Mouse (Mus musculus) limb, embryonic 10.5 days (tissue): Measurements from ENCODE around the gene Tmem107. TPM values are rescaled to one million over a fixed set of nuclear protein-coding genes. Genes with fewer than 3 reads are reported as not detected.

ENCODE experiments used
- DNase-seq: peaks from one replicate; pipeline ENCODE4 v3.0.0-alpha.2; 2017; ENCODE audit warnings: low spot score
- H3K27ac ChIP-seq: fragments of 300-500 bp; sonication (generic); 2 replicates; pipeline ENCODE4 v1.5.1; 2016; ENCODE audit warnings: mild to moderate bottlenecking
- H3K27me3 ChIP-seq: fragments of 300-500 bp; sonication (generic); 2 replicates; pipeline ENCODE4 v1.6.1; 2016; ENCODE audit warnings: low read depth, mild to moderate bottlenecking; ENCODE audit not compliant: poor library complexity, severe bottlenecking
- H3K36me3 ChIP-seq: fragments of 300-500 bp; sonication (generic); 2 replicates; pipeline ENCODE4 v1.6.1; 2016; ENCODE audit warnings: mild to moderate bottlenecking, moderate library complexity
- H3K4me1 ChIP-seq: fragments of 300-500 bp; sonication (generic); 2 replicates; pipeline ENCODE4 v1.6.1; 2016
- H3K4me3 ChIP-seq: fragments of 300-500 bp; sonication (generic); 2 replicates; pipeline ENCODE4 v1.5.1; 2016; ENCODE audit warnings: mild to moderate bottlenecking, moderate library complexity
- H3K9me3 ChIP-seq: fragments of 300-500 bp; sonication (generic); replicated peaks from 2 replicates; pipeline ENCODE4 v1.6.1; 2016; ENCODE audit warnings: mild to moderate bottlenecking
- WGBS: fragments of 180-500 bp; shearing (Covaris S2); methylation state at CpG from one replicate; pipeline ENCODE4 v1.1.7; 2016; 5-methylcytosine and 5-hydroxymethylcytosine counted together
- polyA plus RNA-seq: library from polyadenylated mRNA; unstranded; fragments of >200 nt; fragmentation: Nextera tagmentation; extraction: Ambion mirVana; gene quantifications from 2 replicates; pipeline ENCODE4 v1.2.1, GENCODE M21; 2016

Tmem107 gene
- 35.8 and 38.6 TPM in 2 replicates for polyA plus RNA-seq

DNA sequence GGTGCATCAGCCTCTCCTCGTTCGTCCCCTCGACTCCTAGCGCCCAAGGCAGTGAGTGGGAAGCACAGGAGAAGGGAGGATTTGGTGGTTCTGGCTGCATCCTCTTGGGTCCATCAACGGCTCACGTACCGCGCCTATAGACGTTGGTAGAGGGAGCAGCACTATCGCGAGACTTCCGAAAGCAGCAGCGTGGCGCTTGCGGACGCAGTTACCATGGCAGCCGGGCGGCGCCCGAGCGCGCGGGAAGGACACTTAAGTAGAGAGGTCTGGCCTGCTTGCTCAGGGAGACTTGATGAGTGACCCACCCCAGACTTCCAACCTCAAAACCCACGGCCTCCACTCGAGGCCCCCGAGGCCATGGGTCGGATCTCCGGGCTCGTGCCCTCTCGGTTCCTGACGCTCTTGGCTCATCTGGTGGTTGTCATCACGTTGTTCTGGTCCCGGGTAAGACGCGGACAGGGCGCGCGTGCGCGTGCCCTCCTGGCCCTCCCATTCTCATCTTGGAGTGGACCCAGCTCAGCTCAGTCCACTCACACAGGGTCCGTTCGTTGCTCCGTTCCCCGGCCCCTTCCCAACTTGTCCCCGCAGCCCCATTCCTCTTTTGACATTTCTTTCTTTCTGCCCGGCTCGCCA lies at the start of gene Tmem107:
TSS of gene Tmem107 (plus strand) at position 217 of the 633 bp plus-strand sequence.
- no peaks in the 10 kb centered on the region for H3K27me3 ChIP-seq
- peak within 1 kb of the TSS; percentile 74 for H3K4me3 ChIP-seq
- whole genome bisulfite sequencing = under 1% methylated on average over 47 of the region's 47 CpGs
- H3K4me1 ChIP-seq = peaks cover 55% of the 10 kb centered on the region
- H3K36me3 ChIP-seq = no peaks in the 10 kb centered on the region
- H3K27ac ChIP-seq = peak within 1 kb of the TSS; percentile 91
- DNase-seq = peak; percentile 94
- no peaks in the 10 kb centered on the region for H3K9me3 ChIP-seq

DNA sequence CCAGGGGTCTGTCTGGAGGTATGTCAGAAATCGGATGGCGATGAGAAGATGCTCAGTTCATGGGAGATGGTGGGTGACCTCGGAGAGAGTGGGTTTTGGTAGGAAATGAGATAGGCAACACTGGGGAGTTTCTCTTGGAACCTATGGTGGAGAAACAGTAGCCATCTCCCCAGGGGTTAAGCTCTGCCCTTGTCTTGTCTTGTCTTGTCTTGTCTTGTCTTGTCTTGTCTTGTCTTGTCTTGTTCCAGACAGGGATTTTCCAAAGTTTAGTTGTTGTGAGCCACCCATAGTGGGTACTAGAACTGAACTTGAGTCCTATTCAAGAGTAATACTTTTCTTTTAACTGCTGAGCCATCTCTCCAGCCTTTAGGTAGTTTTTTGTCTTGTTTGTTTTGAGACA lies 44.0 kb upstream of the Tmem107 start:
- WGBS = 91% methylated on average over 3 of the region's 3 CpGs
- H3K36me3 ChIP-seq = peaks cover 100% of the 10 kb centered on the region

GRCm38 (mm10) chr11:69028805-69029204 lies 41.8 kb upstream of the Tmem107 start:
- Histone ChIP-seq H3K4me3 (no peak overlapping the region), H3K27ac (no peak overlapping the region), H3K9me3 (no peaks in the 10 kb centered on the region), H3K27me3 (no peaks in the 10 kb centered on the region), H3K4me1 (no peaks in the 10 kb centered on the region), H3K36me3 (peaks cover 99% of the 10 kb centered on the region)
- WGBS = 70% methylated on average over 2 of the region's 2 CpGs
- DNase-seq = no peak

More for the DNA sequence above, 44.0 kb upstream of the Tmem107 start:
- no peak for DNase-seq
- no peak overlapping the region for H3K4me3 ChIP-seq
- H3K9me3 ChIP-seq = no peaks in the 10 kb centered on the region
- H3K27me3 ChIP-seq = no peaks in the 10 kb centered on the region
- H3K27ac ChIP-seq = no peak overlapping the region
- H3K4me1 ChIP-seq = no peaks in the 10 kb centered on the region

GRCm38 (mm10) chr11:69033552-69033951 lies 37.1 kb upstream of the Tmem107 start:
- Histone ChIP-seq H3K27me3 (no peaks in the 10 kb centered on the region), H3K9me3 (no peaks in the 10 kb centered on the region), H3K4me3 (no peak overlapping the region), H3K27ac (no peak overlapping the region), H3K4me1 (peaks cover 19% of the 10 kb centered on the region), H3K36me3 (peaks cover 79% of the 10 kb centered on the region)
- 86% methylated on average over 9 of the region's 9 CpGs for WGBS
- no peak for DNase-seq

DNA sequence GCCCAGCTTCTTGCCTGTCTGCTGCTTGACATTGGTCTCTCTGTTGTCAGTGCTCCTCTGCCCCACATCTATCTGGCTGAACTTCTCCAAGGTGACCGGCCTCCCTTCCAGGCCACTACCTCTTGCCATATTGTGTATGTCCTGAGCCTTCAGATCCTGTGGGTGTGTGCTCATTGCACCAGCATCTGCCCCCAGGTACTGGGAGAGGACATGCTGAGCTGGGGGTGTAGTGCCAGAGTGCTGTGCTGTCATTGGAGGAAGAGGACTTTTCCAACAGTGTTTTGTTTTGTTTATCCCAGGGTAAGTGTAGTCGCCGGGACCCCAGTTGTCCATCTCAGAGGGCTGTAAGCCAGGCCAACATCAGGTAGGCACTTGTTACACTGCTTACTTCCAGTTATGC lies 36.0 kb upstream of the Tmem107 start:
- Histone ChIP-seq H3K9me3 (no peaks in the 10 kb centered on the region), H3K4me1 (peaks cover 30% of the 10 kb centered on the region), H3K36me3 (peaks cover 69% of the 10 kb centered on the region), H3K27me3 (no peaks in the 10 kb centered on the region), H3K4me3 (no peak overlapping the region), H3K27ac (no peak overlapping the region)
- no peak for DNase-seq
- WGBS = 91% methylated on average over 3 of the region's 3 CpGs

GRCm38 (mm10) chr11:69035411-69035810 lies 35.2 kb upstream of the Tmem107 start:
- Histone ChIP-seq H3K4me1 (peaks cover 32% of the 10 kb centered on the region), H3K27me3 (no peaks in the 10 kb centered on the region), H3K4me3 (peak overlapping the region; percentile 65), H3K36me3 (peaks cover 60% of the 10 kb centered on the region), H3K27ac (peak overlapping the region; percentile 75), H3K9me3 (no peaks in the 10 kb centered on the region)
- 85% methylated on average over 9 of the region's 9 CpGs for WGBS
- no peak for DNase-seq

DNA sequence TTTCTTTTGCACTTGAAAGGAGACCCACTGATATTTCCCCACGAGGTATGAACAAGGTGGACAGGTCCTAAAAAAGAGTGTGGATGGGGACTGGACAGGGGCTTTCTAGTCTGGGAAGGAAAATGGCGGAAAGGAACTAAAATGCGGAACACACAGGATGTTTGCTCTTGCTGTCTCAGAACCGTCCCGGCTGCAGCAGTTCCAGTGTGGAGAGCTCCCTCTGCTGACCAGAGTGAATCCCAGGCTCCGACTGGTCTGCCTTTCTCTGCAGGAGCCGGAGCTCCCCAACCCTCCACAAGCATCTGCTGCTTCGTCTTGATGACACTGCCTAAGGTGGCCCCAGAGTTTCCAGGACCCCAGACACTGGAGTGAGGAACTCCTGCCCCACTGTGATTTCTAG lies 34.8 kb upstream of the Tmem107 start:
- 11% methylated on average over 8 of the region's 8 CpGs for WGBS
- peak; percentile 81 for DNase-seq
- H3K4me3 ChIP-seq = peak overlapping the region; percentile 65
- H3K27me3 ChIP-seq = no peaks in the 10 kb centered on the region
- peaks cover 56% of the 10 kb centered on the region for H3K36me3 ChIP-seq
- peaks cover 32% of the 10 kb centered on the region for H3K4me1 ChIP-seq
- H3K9me3 ChIP-seq = no peaks in the 10 kb centered on the region
- H3K27ac ChIP-seq = peak overlapping the region; percentile 75

GRCm38 (mm10) chr11:69036486-69037230 lies 33.9 kb upstream of the Tmem107 start:
- Histone ChIP-seq H3K27me3 (no peaks in the 10 kb centered on the region), H3K9me3 (no peaks in the 10 kb centered on the region), H3K36me3 (peaks cover 48% of the 10 kb centered on the region), H3K4me1 (peaks cover 32% of the 10 kb centered on the region), H3K4me3 (peak overlapping the region; percentile 65), H3K27ac (peak overlapping the region; percentile 86)
- WGBS = 9% methylated on average over 20 of the region's 20 CpGs
- peak; percentile 93 for DNase-seq

GRCm38 (mm10) chr11:69037231-69038061 lies 33.2 kb upstream of the Tmem107 start:
- H3K27ac ChIP-seq = peak overlapping the region; percentile 86
- H3K9me3 ChIP-seq = no peaks in the 10 kb centered on the region
- H3K4me1 ChIP-seq = peaks cover 32% of the 10 kb centered on the region
- peaks cover 41% of the 10 kb centered on the region for H3K36me3 ChIP-seq
- WGBS = 1% methylated on average over 34 of the region's 34 CpGs
- peak overlapping the region; percentile 65 for H3K4me3 ChIP-seq
- no peaks in the 10 kb centered on the region for H3K27me3 ChIP-seq
- DNase-seq = peak; percentile 87

DNA sequence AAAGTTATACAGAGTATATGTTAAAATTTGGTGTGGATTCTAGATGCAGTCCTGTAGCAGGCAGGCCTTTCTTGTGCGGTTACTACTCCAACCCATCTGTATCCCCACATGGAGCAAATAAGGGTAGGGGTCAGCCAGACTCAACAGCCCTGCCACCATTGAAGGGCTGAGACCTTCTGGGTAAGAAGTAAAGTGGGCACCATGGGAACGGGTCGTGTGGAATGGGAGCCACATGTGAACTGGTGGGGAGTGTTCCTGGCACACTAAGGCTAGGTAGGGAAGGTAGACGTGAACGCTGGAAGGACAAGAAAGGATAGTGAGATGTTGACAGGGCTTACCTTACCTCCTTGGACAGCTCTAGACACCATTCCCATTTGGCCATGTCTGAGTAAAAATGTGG lies 32.4 kb upstream of the Tmem107 start:
- Histone ChIP-seq H3K9me3 (no peaks in the 10 kb centered on the region), H3K36me3 (peaks cover 34% of the 10 kb centered on the region), H3K4me1 (peaks cover 32% of the 10 kb centered on the region), H3K4me3 (peak overlapping the region; percentile 65; the same call in 1 of the 2 replicates), H3K27me3 (no peaks in the 10 kb centered on the region), H3K27ac (0 out of 2 replicates have a peak overlapping the region, but pooled peaks have one; percentile 4)
- 73% methylated on average over 5 of the region's 5 CpGs for WGBS
- DNase-seq = no peak

DNA sequence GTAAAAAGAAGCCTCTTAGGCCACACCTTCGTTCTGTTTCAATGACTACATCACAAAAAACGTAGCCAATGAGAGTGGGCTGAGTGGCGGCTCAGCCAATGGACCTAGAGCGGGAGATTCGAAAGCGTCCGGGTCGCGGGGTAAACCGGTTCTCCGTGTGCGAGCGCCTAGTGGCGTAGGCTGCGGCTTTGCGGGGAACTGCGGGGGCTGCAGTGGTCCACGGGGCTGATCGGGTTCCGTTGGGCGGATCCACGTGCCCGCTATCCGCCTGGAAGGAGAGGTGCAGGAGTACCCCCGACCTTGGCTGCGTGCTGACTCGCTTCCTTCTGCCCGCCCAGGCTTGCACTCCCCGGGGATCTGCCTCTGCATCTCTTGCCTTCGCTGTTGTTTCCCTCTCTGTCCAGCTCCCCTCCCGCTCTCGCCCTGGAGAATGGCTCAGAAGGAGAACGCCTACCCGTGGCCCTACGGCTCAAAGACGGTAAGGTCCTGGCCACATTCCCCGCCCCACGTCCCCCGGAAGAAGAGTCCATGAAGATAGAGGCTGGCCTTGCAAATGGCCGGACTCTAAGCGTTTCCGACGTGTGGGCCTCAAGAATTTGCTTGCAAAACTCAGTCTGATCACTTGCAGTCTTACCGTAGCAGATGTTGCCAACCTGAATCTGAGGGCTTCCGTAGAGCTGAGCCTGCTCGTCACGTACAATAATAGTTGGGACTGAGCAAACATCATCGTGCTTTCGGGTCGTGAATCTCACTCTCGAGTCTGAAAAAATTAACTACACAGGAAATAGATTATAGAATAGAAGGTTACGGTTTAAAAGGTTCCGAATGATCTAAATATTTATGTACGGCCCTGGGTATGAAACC lies 24.8 kb upstream of the Tmem107 start, which contains the start of gene Aurkb:
TSS of gene Aurkb (plus strand) at position 117 of the 864 bp plus-strand sequence.
- Histone ChIP-seq H3K27ac (peak within 1 kb of the TSS; percentile 95), H3K9me3 (no peaks in the 10 kb centered on the region), H3K27me3 (no peaks in the 10 kb centered on the region), H3K4me3 (peak within 1 kb of the TSS; percentile 84), H3K4me1 (peaks cover 25% of the 10 kb centered on the region), H3K36me3 (peaks cover 34% of the 10 kb centered on the region)
- 1% methylated on average over 54 of the region's 54 CpGs for WGBS
- peak; percentile 89 for DNase-seq

GRCm38 (mm10) chr11:69046395-69046774 lies 24.2 kb upstream of the Tmem107 start:
- Histone ChIP-seq H3K9me3 (no peaks in the 10 kb centered on the region), H3K4me3 (peak overlapping the region; percentile 84), H3K27me3 (no peaks in the 10 kb centered on the region), H3K36me3 (peaks cover 41% of the 10 kb centered on the region), H3K27ac (peak overlapping the region; percentile 95), H3K4me1 (peaks cover 25% of the 10 kb centered on the region)
- DNase-seq = no peak
- 27% methylated on average over 9 of the region's 9 CpGs for WGBS
